Mouse (Mus musculus): ENCODE measurements around the gene Chat.

DNA sequence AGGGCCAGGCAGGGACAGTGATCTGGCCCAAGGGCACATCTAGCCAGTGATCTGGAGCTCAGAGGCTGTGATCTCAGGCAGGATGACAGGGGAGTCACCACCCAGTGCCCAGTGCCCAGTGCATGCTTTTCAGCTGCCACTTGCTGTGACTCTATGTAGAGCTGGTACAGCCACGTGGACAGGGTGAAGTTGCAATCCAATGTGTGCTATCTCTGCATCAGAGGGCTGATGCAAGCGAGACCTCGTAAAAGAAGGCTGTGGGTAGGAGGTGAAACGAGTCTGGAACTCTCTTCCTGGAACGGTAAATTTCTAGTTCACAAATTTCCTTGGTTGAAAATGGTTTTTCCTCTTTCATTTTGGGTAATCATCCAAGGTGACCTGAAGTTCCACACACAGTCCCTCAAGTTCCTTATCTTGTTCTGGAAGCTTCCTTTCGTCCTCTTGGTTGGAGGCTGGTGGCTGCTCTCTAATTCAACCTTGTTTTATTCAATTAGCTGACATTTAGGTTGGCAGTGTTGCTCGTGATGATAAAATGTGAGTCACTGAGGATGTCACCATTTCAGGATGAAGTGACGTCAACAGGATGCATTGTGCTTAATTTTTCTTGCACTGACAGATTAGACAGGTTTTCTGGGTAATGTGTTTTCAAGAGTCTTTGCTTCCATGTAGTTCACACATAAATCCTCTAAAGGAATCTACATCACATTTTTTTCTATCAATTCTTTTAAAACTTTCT is 30.5 kb upstream of the Chat start:
- TF ChIP-seq CTCF (IDR thresholded peaks at IDR 0.05; ENCODE audit: low read depth, low read length) (no peak), GATA1 (IDR thresholded peaks at IDR 0.05; ENCODE audit: borderline replicate concordance, low read length) (no peak), TAL1 (conservative IDR thresholded peaks at IDR 0.05; ENCODE audit: low read depth, low read length) (no peak)

Data from G1E (cell line).